Mouse (Mus musculus): ENCODE results near the gene Pknox2. TPM values are rescaled to one million over a fixed set of nuclear protein-coding genes. Genes with fewer than 3 reads are reported as not detected.
A peak's percentile ranks its signal among the peaks of the same experiment; 100 is the strongest.

Pknox2 gene
- polyA plus RNA-seq, 1 experiment from 2014 or later: 34.3 TPM

- no peak overlapping the region for H3K4me2 ChIP-seq (ENCODE audit: low read length)
- WGBS: 88% methylated on average over 6 of the region's 6 CpGs
- H3K27me3 ChIP-seq (ENCODE audit: control insufficient read depth, insufficient read depth, low read depth, low read length): no peaks in the 10 kb centered on the region
Measured at GRCm38 (mm10) chr9:37129046-37129445, 18.2 kb downstream of the Pknox2 start.

GRCm38 (mm10) chr9:37126197-37126596, 21.0 kb downstream of the Pknox2 start:
- ATAC-seq: no peak
- H3K9ac ChIP-seq (ENCODE audit: low read depth, low read length): no peak overlapping the region
- H3K4me3 ChIP-seq (ENCODE audit: low read depth, low read length): no peak overlapping the region
- no peaks in the 10 kb centered on the region; the same call in 1 of the 2 replicates for H3K36me3 ChIP-seq (ENCODE audit: control insufficient read depth, insufficient read depth, low read length)
- no peak overlapping the region for H3K27ac ChIP-seq (ENCODE audit: low read length)
- peaks cover 13% of the 10 kb centered on the region; the same call in 1 of the 2 replicates for H3K4me1 ChIP-seq (ENCODE audit: control insufficient read depth, insufficient read depth, low read length)
- WGBS: 92% methylated on average over 2 of the region's 2 CpGs
- H3K9me3 ChIP-seq (replicated peaks; ENCODE audit: control insufficient read depth, low read length, poor library complexity, severe bottlenecking): 0 out of 2 replicates have a peak, but pooled peaks cover 3% of the 10 kb centered on the region
- no peak overlapping the region for H3K4me2 ChIP-seq (ENCODE audit: low read length)
- no peaks in the 10 kb centered on the region for H3K27me3 ChIP-seq (ENCODE audit: control insufficient read depth, insufficient read depth, low read depth, low read length)

More at GRCm38 (mm10) chr9:37129046-37129445, 18.2 kb downstream of the Pknox2 start:
- no peak for ATAC-seq
- H3K9me3 ChIP-seq (replicated peaks; ENCODE audit: control insufficient read depth, low read length, poor library complexity, severe bottlenecking): 0 out of 2 replicates have a peak, but pooled peaks cover 3% of the 10 kb centered on the region
- H3K27ac ChIP-seq (ENCODE audit: low read length): no peak overlapping the region
- H3K4me3 ChIP-seq (ENCODE audit: low read depth, low read length): no peak overlapping the region
- no peaks in the 10 kb centered on the region for H3K4me1 ChIP-seq (ENCODE audit: control insufficient read depth, insufficient read depth, low read length)
- H3K36me3 ChIP-seq (ENCODE audit: control insufficient read depth, insufficient read depth, low read length): no peaks in the 10 kb centered on the region; the same call in 1 of the 2 replicates
- no peak overlapping the region for H3K9ac ChIP-seq (ENCODE audit: low read depth, low read length)

GRCm38 (mm10) chr9:37124696-37125480, 22.3 kb downstream of the Pknox2 start:
- H3K9ac ChIP-seq (ENCODE audit: low read depth, low read length): no peak overlapping the region
- ATAC-seq: no peak
- H3K27me3 ChIP-seq (ENCODE audit: control insufficient read depth, insufficient read depth, low read depth, low read length): no peaks in the 10 kb centered on the region
- H3K27ac ChIP-seq (ENCODE audit: low read length): no peak overlapping the region
- H3K4me3 ChIP-seq (ENCODE audit: low read depth, low read length): no peak overlapping the region
- no peaks in the 10 kb centered on the region for H3K36me3 ChIP-seq (ENCODE audit: control insufficient read depth, insufficient read depth, low read length)
- no peaks in the 10 kb centered on the region for H3K9me3 ChIP-seq (replicated peaks; ENCODE audit: control insufficient read depth, low read length, poor library complexity, severe bottlenecking)
- H3K4me2 ChIP-seq (ENCODE audit: low read length): no peak overlapping the region
- 80% methylated on average over 8 of the region's 8 CpGs for WGBS
- peaks cover 13% of the 10 kb centered on the region; the same call in 1 of the 2 replicates for H3K4me1 ChIP-seq (ENCODE audit: control insufficient read depth, insufficient read depth, low read length)

DNA sequence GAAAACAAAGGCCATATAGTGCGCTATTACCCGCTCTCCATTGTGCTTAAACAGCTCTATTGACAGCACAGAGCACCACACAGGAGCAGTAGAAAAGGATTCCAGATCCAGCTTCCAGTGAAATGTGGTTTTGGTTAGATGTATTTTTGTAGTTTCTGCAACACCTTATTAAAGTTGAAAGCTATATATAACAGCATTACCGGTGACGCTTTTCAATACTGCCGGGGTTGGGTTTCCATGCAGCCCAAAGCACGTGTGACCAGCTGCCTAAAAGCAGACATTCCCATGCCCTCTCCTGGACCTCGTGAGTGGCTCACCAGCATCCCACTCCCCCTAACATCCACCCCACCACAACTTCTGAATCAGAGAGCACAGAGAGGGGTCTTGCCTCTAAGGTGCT, 23.8 kb downstream of the Pknox2 start:
- 65% methylated on average over 7 of the region's 7 CpGs for WGBS
- Histone ChIP-seq H3K4me2 (ENCODE audit: low read length) (no peak overlapping the region), H3K9me3 (replicated peaks; ENCODE audit: control insufficient read depth, low read length, poor library complexity, severe bottlenecking) (no peaks in the 10 kb centered on the region), H3K27ac (ENCODE audit: low read length) (no peak overlapping the region), H3K9ac (ENCODE audit: low read depth, low read length) (no peak overlapping the region), H3K4me1 (ENCODE audit: control insufficient read depth, insufficient read depth, low read length) (peaks cover 13% of the 10 kb centered on the region; the same call in 1 of the 2 replicates), H3K4me3 (ENCODE audit: low read depth, low read length) (no peak overlapping the region), H3K27me3 (ENCODE audit: control insufficient read depth, insufficient read depth, low read depth, low read length) (no peaks in the 10 kb centered on the region), H3K36me3 (ENCODE audit: control insufficient read depth, insufficient read depth, low read length) (no peaks in the 10 kb centered on the region)
- ATAC-seq: peak; percentile 27; the same call in 1 of the 2 replicates

GRCm38 (mm10) chr9:37122971-37123370, 24.2 kb downstream of the Pknox2 start:
- no peaks in the 10 kb centered on the region for H3K9me3 ChIP-seq (replicated peaks; ENCODE audit: control insufficient read depth, low read length, poor library complexity, severe bottlenecking)
- H3K4me1 ChIP-seq (ENCODE audit: control insufficient read depth, insufficient read depth, low read length): peaks cover 13% of the 10 kb centered on the region; the same call in 1 of the 2 replicates
- H3K27me3 ChIP-seq (ENCODE audit: control insufficient read depth, insufficient read depth, low read depth, low read length): no peaks in the 10 kb centered on the region
- peak; percentile 29; the same call in 1 of the 2 replicates for ATAC-seq
- H3K4me2 ChIP-seq (ENCODE audit: low read length): no peak overlapping the region
- H3K27ac ChIP-seq (ENCODE audit: low read length): no peak overlapping the region
- WGBS: 59% methylated on average over 6 of the region's 6 CpGs
- no peak overlapping the region for H3K4me3 ChIP-seq (ENCODE audit: low read depth, low read length)
- no peaks in the 10 kb centered on the region for H3K36me3 ChIP-seq (ENCODE audit: control insufficient read depth, insufficient read depth, low read length)
- H3K9ac ChIP-seq (ENCODE audit: low read depth, low read length): no peak overlapping the region

DNA sequence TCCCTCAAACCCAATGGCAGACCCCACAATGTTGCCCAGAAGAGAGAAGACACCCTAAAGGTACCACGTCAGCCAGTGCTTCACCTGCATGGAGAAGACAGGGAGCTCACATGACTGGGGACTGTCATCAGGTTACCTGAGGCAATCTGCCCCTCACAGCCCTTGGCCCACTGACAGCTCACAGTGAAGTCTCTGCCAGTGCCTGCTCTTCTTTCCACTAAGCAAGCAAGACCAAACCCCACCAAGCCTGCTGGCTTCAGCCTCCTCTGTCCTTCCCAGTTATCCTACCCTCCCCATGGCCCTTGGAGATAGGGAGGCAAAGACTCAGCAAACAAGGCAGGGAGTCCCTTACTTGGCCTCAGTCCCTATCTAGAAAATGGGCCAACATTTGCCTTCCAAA, 24.8 kb downstream of the Pknox2 start:
- no peak overlapping the region for H3K9ac ChIP-seq (ENCODE audit: low read depth, low read length)
- no peaks in the 10 kb centered on the region for H3K27me3 ChIP-seq (ENCODE audit: control insufficient read depth, insufficient read depth, low read depth, low read length)
- WGBS: 52% methylated on average over 1 of the region's 1 CpGs
- no peak overlapping the region for H3K27ac ChIP-seq (ENCODE audit: low read length)
- H3K9me3 ChIP-seq (replicated peaks; ENCODE audit: control insufficient read depth, low read length, poor library complexity, severe bottlenecking): no peaks in the 10 kb centered on the region
- ATAC-seq: no peak
- no peak overlapping the region for H3K4me3 ChIP-seq (ENCODE audit: low read depth, low read length)
- H3K36me3 ChIP-seq (ENCODE audit: control insufficient read depth, insufficient read depth, low read length): no peaks in the 10 kb centered on the region
- peaks cover 13% of the 10 kb centered on the region; the same call in 1 of the 2 replicates for H3K4me1 ChIP-seq (ENCODE audit: control insufficient read depth, insufficient read depth, low read length)
- H3K4me2 ChIP-seq (ENCODE audit: low read length): no peak overlapping the region

- Histone ChIP-seq H3K4me1 (ENCODE audit: control insufficient read depth, insufficient read depth, low read length) (peaks cover 13% of the 10 kb centered on the region; the same call in 1 of the 2 replicates), H3K27ac (ENCODE audit: low read length) (no peak overlapping the region), H3K4me2 (ENCODE audit: low read length) (no peak overlapping the region), H3K36me3 (ENCODE audit: control insufficient read depth, insufficient read depth, low read length) (no peaks in the 10 kb centered on the region), H3K9ac (ENCODE audit: low read depth, low read length) (no peak overlapping the region), H3K4me3 (ENCODE audit: low read depth, low read length) (no peak overlapping the region), H3K27me3 (ENCODE audit: control insufficient read depth, insufficient read depth, low read depth, low read length) (no peaks in the 10 kb centered on the region), H3K9me3 (replicated peaks; ENCODE audit: control insufficient read depth, low read length, poor library complexity, severe bottlenecking) (no peaks in the 10 kb centered on the region)
- no peak for ATAC-seq
- WGBS: 19% methylated on average over 4 of the region's 4 CpGs
Measured at GRCm38 (mm10) chr9:37121761-37122331, 25.4 kb downstream of the Pknox2 start.

DNA sequence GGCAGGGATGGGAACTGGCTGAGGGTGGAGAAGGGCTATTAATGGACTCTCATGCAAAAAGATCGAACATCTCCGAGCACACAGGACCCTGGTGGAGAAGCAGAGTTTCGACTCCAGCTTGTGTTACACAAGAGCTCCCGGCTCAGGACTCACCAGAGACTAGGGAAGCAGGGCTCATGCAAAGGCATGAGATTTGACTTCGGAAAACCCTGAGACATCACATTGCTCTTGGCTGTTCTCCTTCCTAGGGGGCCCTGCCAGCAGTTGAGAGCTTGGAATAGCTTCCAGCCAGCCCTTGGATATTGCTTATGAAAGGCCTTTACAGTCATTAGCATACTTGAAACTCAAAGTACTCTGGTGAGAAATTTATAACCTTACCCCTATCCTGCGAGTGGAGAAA, 26.4 kb downstream of the Pknox2 start:
- Histone ChIP-seq H3K27me3 (ENCODE audit: control insufficient read depth, insufficient read depth, low read depth, low read length) (no peaks in the 10 kb centered on the region), H3K4me1 (ENCODE audit: control insufficient read depth, insufficient read depth, low read length) (peaks cover 13% of the 10 kb centered on the region; the same call in 1 of the 2 replicates), H3K36me3 (ENCODE audit: control insufficient read depth, insufficient read depth, low read length) (no peaks in the 10 kb centered on the region), H3K27ac (ENCODE audit: low read length) (no peak overlapping the region), H3K4me2 (ENCODE audit: low read length) (no peak overlapping the region), H3K4me3 (ENCODE audit: low read depth, low read length) (no peak overlapping the region), H3K9me3 (replicated peaks; ENCODE audit: control insufficient read depth, low read length, poor library complexity, severe bottlenecking) (no peaks in the 10 kb centered on the region), H3K9ac (ENCODE audit: low read depth, low read length) (no peak overlapping the region)
- 81% methylated on average over 6 of the region's 6 CpGs for WGBS
- no peak for ATAC-seq

DNA sequence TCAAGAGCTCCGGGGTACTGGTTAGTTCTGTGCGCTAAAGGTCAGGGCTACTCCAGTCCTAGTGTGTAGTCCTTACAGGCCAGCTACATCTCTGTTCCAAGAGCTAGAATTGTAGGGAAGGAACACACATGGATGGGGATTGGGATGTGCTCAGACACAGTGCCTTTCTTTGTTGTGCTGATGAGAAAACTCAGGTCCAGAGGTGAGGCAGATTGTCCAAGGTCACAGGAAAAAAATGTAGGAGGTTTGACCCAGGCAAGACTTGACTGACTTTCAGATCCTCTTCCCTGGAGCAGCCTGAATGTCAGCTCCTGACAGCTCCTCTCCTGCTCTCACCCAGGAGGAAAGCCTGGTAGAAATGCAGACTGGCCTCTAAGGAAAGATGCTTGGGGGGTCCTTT, 29.7 kb downstream of the Pknox2 start:
- Histone ChIP-seq H3K4me2 (ENCODE audit: low read length) (no peak overlapping the region), H3K9me3 (replicated peaks; ENCODE audit: control insufficient read depth, low read length, poor library complexity, severe bottlenecking) (no peaks in the 10 kb centered on the region), H3K27me3 (ENCODE audit: control insufficient read depth, insufficient read depth, low read depth, low read length) (no peaks in the 10 kb centered on the region), H3K4me3 (ENCODE audit: low read depth, low read length) (no peak overlapping the region), H3K4me1 (ENCODE audit: control insufficient read depth, insufficient read depth, low read length) (peaks cover 19% of the 10 kb centered on the region), H3K9ac (ENCODE audit: low read depth, low read length) (no peak overlapping the region), H3K27ac (ENCODE audit: low read length) (no peak overlapping the region), H3K36me3 (ENCODE audit: control insufficient read depth, insufficient read depth, low read length) (no peaks in the 10 kb centered on the region)
- WGBS: 95% methylated on average over 2 of the region's 2 CpGs
- ATAC-seq: no peak

All from midbrain, embryonic 16.5 days (tissue).